Mouse (Mus musculus) heart, embryonic 14.5 days (tissue): ENCODE measurements at regions not wholly inside any gene's neighbourhood (a gene's known extent, or its start where the extent isn't known, plus 50 kb on each side); places are given as distances from the start of the nearest gene placed in this dataset.

Source experiments
- ATAC-seq: fragments of 200-750 bp; cut with Nextera tagmentation; 2 replicates; pipeline ENCODE4 v1.8.0; 2017; ENCODE audit warnings: low read depth, moderate TSS enrichment; ENCODE audit not compliant: insufficient number of reproducible peaks, insufficient read depth, low FRiP score
- H3K27ac ChIP-seq, 2 experiments: fragments of 200-500 bp in 1 of 2; fragments of 300-500 bp in 1 of 2; sonication (generic) in 1 of 2; replicated peaks in 1 of 2; 2 replicates each; pipeline ENCODE4 v1.5.1; 2012 to 2014; ENCODE audit warnings: low read depth in 2 of 2, low read length in 2 of 2, control low read depth in 1 of 2, mild to moderate bottlenecking in 1 of 2, mixed read lengths in 1 of 2; ENCODE audit not compliant: control insufficient read depth in 1 of 2, insufficient read depth in 1 of 2
- H3K27me3 ChIP-seq: fragments of 300-500 bp; sonication (generic); 2 replicates; pipeline ENCODE4 v1.6.1; 2014; ENCODE audit warnings: mild to moderate bottlenecking, low read length, control low read depth; ENCODE audit not compliant: control insufficient read depth, insufficient read depth
- H3K36me3 ChIP-seq: fragments of 300-500 bp; sonication (generic); 2 replicates; pipeline ENCODE4 v1.6.1; 2014; ENCODE audit warnings: mild to moderate bottlenecking, control low read depth, low read length, mixed read lengths; ENCODE audit not compliant: control insufficient read depth, insufficient read depth
- H3K4me1 ChIP-seq, 2 experiments: fragments of 200-500 bp in 1 of 2; fragments of 300-500 bp in 1 of 2; sonication (generic) in 1 of 2; 2 replicates each; pipeline ENCODE4 v1.6.1; 2012 to 2014; ENCODE audit warnings: low read length in 2 of 2, control low read depth in 1 of 2, mixed read lengths in 1 of 2; ENCODE audit not compliant: control insufficient read depth in 2 of 2, insufficient read depth in 2 of 2
- H3K4me2 ChIP-seq: fragments of 300-500 bp; sonication (generic); 2 replicates; pipeline ENCODE4 v1.6.1; 2014; ENCODE audit warnings: mild to moderate bottlenecking, low read length
- H3K4me3 ChIP-seq, 2 experiments: fragments of 200-500 bp in 1 of 2; fragments of 300-500 bp in 1 of 2; sonication (generic) in 1 of 2; 2 replicates each; pipeline ENCODE4 v1.5.1; 2012 to 2014; ENCODE audit warnings: low read length in 2 of 2, mild to moderate bottlenecking in 2 of 2, control low read depth in 1 of 2, low read depth in 1 of 2, moderate library complexity in 1 of 2; ENCODE audit not compliant: control insufficient read depth in 1 of 2, insufficient read depth in 1 of 2
- H3K9ac ChIP-seq: fragments of 300-500 bp; sonication (generic); 2 replicates; pipeline ENCODE4 v1.6.1; 2014; ENCODE audit warnings: mild to moderate bottlenecking, low read length
- H3K9me3 ChIP-seq: fragments of 300-500 bp; sonication (generic); 2 replicates; pipeline ENCODE4 v1.6.1; 2016; ENCODE audit warnings: low read length, control low read depth; ENCODE audit not compliant: control insufficient read depth
- WGBS: fragments of 180-500 bp; shearing (Covaris S2); extraction: QIAGEN DNeasy Blood & Tissue Kit; methylation state at CpG from one replicate; pipeline ENCODE4 v1.1.7; 2014; 5-methylcytosine and 5-hydroxymethylcytosine counted together

DNA sequence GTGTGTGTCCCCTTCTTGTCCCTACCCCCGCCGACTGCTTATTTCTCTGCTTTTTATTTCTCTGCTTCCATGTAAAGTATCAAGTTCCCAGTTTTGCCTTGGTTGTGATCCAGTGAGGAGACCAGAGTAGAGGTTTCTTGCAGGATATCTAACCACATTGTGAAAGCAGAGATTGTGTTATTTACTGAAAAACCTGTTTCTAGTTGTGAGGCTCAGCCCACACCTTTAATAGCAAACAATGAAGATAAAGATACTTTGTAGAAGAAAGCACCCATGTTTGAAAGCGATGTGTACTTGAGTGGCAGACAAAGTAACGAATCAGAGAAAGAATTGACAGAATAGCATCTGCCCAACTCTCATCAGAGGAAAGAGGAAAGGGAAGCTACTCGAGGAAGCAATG lies 218.7 kb upstream of the Fam19a5 start:
- Histone ChIP-seq H3K36me3 (no peaks in the 10 kb centered on the region), H3K9ac (no peak overlapping the region), H3K4me3 (no peak overlapping the region), H3K9me3 (no peaks in the 10 kb centered on the region), H3K4me1 (no peaks in the 10 kb centered on the region), H3K27ac (no peak overlapping the region), H3K4me2 (no peak overlapping the region), H3K27me3 (no peaks in the 10 kb centered on the region)
- 79% methylated on average over 5 of the region's 5 CpGs for WGBS
- ATAC-seq: no peak

- H3K9me3 ChIP-seq: no peaks in the 10 kb centered on the region
- no peaks in the 10 kb centered on the region for H3K36me3 ChIP-seq
- H3K27ac ChIP-seq: no peak overlapping the region
- H3K27me3 ChIP-seq: no peaks in the 10 kb centered on the region
- no peak overlapping the region for H3K9ac ChIP-seq
- no peaks in the 10 kb centered on the region for H3K4me1 ChIP-seq
- no peak overlapping the region for H3K4me2 ChIP-seq
- no peak overlapping the region for H3K4me3 ChIP-seq
- WGBS: 76% methylated on average over 6 of the region's 6 CpGs
- ATAC-seq: no peak
Observed at GRCm38 (mm10) chr15:87326281-87326680, 217.8 kb upstream of the Fam19a5 start.

DNA sequence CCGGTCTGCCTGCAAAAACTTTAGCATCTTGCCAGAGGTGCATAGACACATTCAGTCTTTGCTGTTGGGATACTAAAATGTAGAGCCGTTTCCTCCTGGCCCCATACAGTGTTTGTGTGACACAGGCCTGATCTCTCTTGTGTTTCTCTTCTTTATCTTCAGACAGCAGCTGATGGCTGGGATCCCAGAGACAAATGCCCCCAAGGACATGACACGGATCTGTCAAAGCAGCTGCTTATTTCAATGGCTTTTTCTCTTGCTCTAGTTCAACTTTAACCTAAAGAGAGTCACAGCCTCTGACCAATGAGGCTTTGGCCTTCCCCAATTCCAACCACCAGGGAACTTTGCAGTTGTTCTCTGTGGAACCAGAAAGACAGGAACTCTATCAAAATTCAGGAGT lies 211.7 kb upstream of the Fam19a5 start:
- no peaks in the 10 kb centered on the region for H3K36me3 ChIP-seq
- no peak for ATAC-seq
- H3K4me3 ChIP-seq: no peak overlapping the region
- H3K27ac ChIP-seq: no peak overlapping the region
- no peak overlapping the region for H3K4me2 ChIP-seq
- no peaks in the 10 kb centered on the region for H3K27me3 ChIP-seq
- no peaks in the 10 kb centered on the region for H3K9me3 ChIP-seq
- H3K4me1 ChIP-seq: no peaks in the 10 kb centered on the region
- H3K9ac ChIP-seq: no peak overlapping the region
- 67% methylated on average over 3 of the region's 3 CpGs for WGBS

DNA sequence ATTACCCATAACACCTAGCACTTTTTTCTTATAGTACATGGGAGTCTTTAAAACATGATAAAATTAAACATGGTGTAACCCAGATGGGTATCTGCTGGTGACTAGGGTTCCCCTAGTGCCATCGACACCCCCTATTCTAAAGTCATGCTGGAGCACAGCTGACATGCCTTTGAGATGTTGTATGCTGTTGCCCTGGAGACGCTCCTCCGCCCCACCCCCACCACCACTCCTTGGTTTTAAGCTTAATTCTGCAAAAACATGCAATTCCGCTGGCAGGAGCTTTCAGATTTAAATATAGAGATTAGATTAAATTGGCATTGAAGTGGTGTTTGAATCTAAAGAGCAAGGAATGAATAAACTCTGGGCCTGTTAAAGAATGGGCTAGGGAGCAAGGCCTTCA lies 210.6 kb upstream of the Fam19a5 start:
- H3K36me3 ChIP-seq: no peaks in the 10 kb centered on the region
- H3K27ac ChIP-seq: no peak overlapping the region
- H3K9me3 ChIP-seq: no peaks in the 10 kb centered on the region
- ATAC-seq: no peak
- no peaks in the 10 kb centered on the region for H3K4me1 ChIP-seq
- WGBS: 74% methylated on average over 4 of the region's 4 CpGs
- H3K4me3 ChIP-seq: no peak overlapping the region
- no peak overlapping the region for H3K4me2 ChIP-seq
- no peak overlapping the region for H3K9ac ChIP-seq
- no peaks in the 10 kb centered on the region for H3K27me3 ChIP-seq

- WGBS: 56% methylated on average over 4 of the region's 4 CpGs
- Histone ChIP-seq H3K4me1 (no peaks in the 10 kb centered on the region), H3K9ac (no peak overlapping the region), H3K27ac (no peak overlapping the region), H3K4me2 (no peak overlapping the region), H3K36me3 (no peaks in the 10 kb centered on the region), H3K4me3 (no peak overlapping the region), H3K27me3 (no peaks in the 10 kb centered on the region), H3K9me3 (no peaks in the 10 kb centered on the region)
- ATAC-seq: no peak
Observed at GRCm38 (mm10) chr15:87334430-87334829, 209.7 kb upstream of the Fam19a5 start.

GRCm38 (mm10) chr15:87335324-87335723 lies 208.8 kb upstream of the Fam19a5 start:
- H3K9ac ChIP-seq: no peak overlapping the region
- no peak overlapping the region for H3K4me3 ChIP-seq
- no peaks in the 10 kb centered on the region for H3K4me1 ChIP-seq
- no peaks in the 10 kb centered on the region for H3K27me3 ChIP-seq
- ATAC-seq: no peak
- WGBS: 69% methylated on average over 4 of the region's 4 CpGs
- no peak overlapping the region for H3K27ac ChIP-seq
- no peak overlapping the region for H3K4me2 ChIP-seq
- no peaks in the 10 kb centered on the region for H3K9me3 ChIP-seq
- no peaks in the 10 kb centered on the region for H3K36me3 ChIP-seq

GRCm38 (mm10) chr15:87335737-87336136 lies 208.4 kb upstream of the Fam19a5 start:
- no peak overlapping the region for H3K9ac ChIP-seq
- no peaks in the 10 kb centered on the region for H3K9me3 ChIP-seq
- H3K4me2 ChIP-seq: no peak overlapping the region
- ATAC-seq: no peak
- no peaks in the 10 kb centered on the region for H3K36me3 ChIP-seq
- H3K27ac ChIP-seq: no peak overlapping the region
- WGBS: 85% methylated on average over 11 of the region's 11 CpGs
- H3K27me3 ChIP-seq: no peaks in the 10 kb centered on the region
- no peaks in the 10 kb centered on the region for H3K4me1 ChIP-seq
- no peak overlapping the region for H3K4me3 ChIP-seq

GRCm38 (mm10) chr15:87339904-87340303 lies 204.2 kb upstream of the Fam19a5 start:
- no peak overlapping the region for H3K9ac ChIP-seq
- H3K4me1 ChIP-seq: no peaks in the 10 kb centered on the region
- no peak overlapping the region for H3K4me3 ChIP-seq
- no peaks in the 10 kb centered on the region for H3K27me3 ChIP-seq
- no peak for ATAC-seq
- no peak overlapping the region for H3K4me2 ChIP-seq
- no peaks in the 10 kb centered on the region for H3K9me3 ChIP-seq
- H3K27ac ChIP-seq: no peak overlapping the region
- H3K36me3 ChIP-seq: no peaks in the 10 kb centered on the region
- 71% methylated on average over 3 of the region's 3 CpGs for WGBS
